Mouse (Mus musculus) embryonic facial prominence, embryonic 12.5 days (tissue): ENCODE data around the gene Ube3c. TPM values are rescaled to one million over a fixed set of nuclear protein-coding genes. Genes with fewer than 3 reads are reported as not detected.
"Not testable (repeated sequence)": the region's sequence is repeated elsewhere in the genome, so short reads cannot be mapped to it uniquely, and the experiment has no call there.

Source experiments
- ATAC-seq: fragments of 200-750 bp; cut with Nextera tagmentation; 2 replicates; pipeline ENCODE4 v1.8.0; 2017; ENCODE audit not compliant: insufficient number of reproducible peaks, insufficient read depth, low FRiP score, low TSS enrichment
- H3K27ac ChIP-seq: fragments of 300-500 bp; sonication (generic); 2 replicates; pipeline ENCODE4 v1.5.1; 2016; ENCODE audit warnings: mild to moderate bottlenecking
- H3K27me3 ChIP-seq: fragments of 300-500 bp; sonication (generic); 2 replicates; pipeline ENCODE4 v1.6.1; 2016; ENCODE audit warnings: mild to moderate bottlenecking, moderate library complexity
- H3K36me3 ChIP-seq: fragments of 300-500 bp; sonication (generic); 2 replicates; pipeline ENCODE4 v1.6.1; 2016; ENCODE audit warnings: mild to moderate bottlenecking
- H3K4me1 ChIP-seq: fragments of 300-500 bp; sonication (generic); 2 replicates; pipeline ENCODE4 v1.6.1; 2016
- H3K4me2 ChIP-seq: fragments of 300-500 bp; sonication (generic); replicated peaks from 2 replicates; pipeline ENCODE4 v1.6.1; 2016; ENCODE audit warnings: mild to moderate bottlenecking, moderate library complexity
- H3K4me3 ChIP-seq: fragments of 300-500 bp; sonication (generic); 2 replicates; pipeline ENCODE4 v1.5.1; 2016; ENCODE audit warnings: mild to moderate bottlenecking
- H3K9ac ChIP-seq: fragments of 300-500 bp; sonication (generic); 2 replicates; pipeline ENCODE4 v1.6.1; 2016; ENCODE audit warnings: mild to moderate bottlenecking, moderate library complexity
- H3K9me3 ChIP-seq: fragments of 300-500 bp; sonication (generic); 2 replicates; pipeline ENCODE4 v1.6.1; 2016; ENCODE audit warnings: mild to moderate bottlenecking, moderate library complexity
- WGBS: fragments of 180-500 bp; shearing (Covaris S2); methylation state at CpG from one replicate; pipeline ENCODE4 v1.1.7; 2016; 5-methylcytosine and 5-hydroxymethylcytosine counted together
- polyA plus RNA-seq: library from polyadenylated mRNA; unstranded; fragments of >200 nt; fragmentation: Nextera tagmentation; extraction: Ambion mirVana; gene quantifications from 2 replicates; pipeline ENCODE4 v1.2.1, GENCODE M21; 2016

The Ube3c gene
- polyA plus RNA-seq, 1 experiment from 2014 or later: 39.5 TPM

DNA sequence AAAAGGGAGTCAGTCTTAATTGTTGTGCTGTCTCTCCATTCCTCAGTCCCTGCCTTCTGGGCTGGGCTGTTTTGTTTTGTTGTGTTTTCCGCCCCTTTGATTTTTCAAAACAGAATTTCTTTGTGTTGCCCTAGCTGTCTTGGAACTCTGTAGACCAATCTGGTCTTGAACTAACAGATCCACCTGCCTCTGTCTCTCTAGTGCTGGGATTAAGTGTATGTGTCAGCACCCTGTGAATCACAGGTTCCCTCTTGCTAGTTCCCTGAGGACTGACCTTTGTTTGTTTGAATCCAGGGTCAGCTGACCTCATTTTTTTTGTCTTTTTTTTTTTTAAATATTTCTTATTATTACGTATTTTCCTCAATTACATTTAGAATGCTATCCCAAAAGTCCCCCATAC lies 60.9 kb downstream of the Ube3c start:
- no peak overlapping the region for H3K4me2 ChIP-seq
- no peak overlapping the region for H3K4me3 ChIP-seq
- no peaks in the 10 kb centered on the region for H3K9me3 ChIP-seq
- no peak for ATAC-seq
- H3K4me1 ChIP-seq: no peaks in the 10 kb centered on the region
- no peak overlapping the region for H3K27ac ChIP-seq
- 94% methylated on average over 2 of the region's 2 CpGs for WGBS
- no peaks in the 10 kb centered on the region for H3K27me3 ChIP-seq
- peaks cover 37% of the 10 kb centered on the region for H3K36me3 ChIP-seq
- no peak overlapping the region for H3K9ac ChIP-seq

DNA sequence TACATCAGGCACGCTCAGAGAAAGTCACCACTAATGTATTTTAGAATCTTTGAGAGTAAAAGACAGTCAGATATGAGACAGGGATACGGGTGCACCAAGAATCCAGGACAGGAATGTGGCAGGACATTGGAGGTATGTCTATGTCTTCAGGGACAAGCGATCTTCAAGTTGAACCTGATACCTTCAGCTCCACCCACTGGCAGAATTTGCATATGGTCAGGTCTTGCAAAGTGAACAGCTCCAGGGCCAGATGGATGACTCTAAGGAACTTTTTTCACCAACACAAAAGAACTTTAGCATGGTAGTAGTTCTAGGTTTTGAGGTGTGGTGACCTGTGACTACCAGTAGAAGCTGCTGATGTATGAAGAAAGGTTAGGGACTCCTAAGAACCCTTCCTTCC lies 62.7 kb downstream of the Ube3c start:
- ATAC-seq: no peak
- Histone ChIP-seq H3K4me3 (no peak overlapping the region), H3K9ac (no peak overlapping the region), H3K4me2 (no peak overlapping the region), H3K27ac (no peak overlapping the region), H3K36me3 (peaks cover 40% of the 10 kb centered on the region), H3K4me1 (no peaks in the 10 kb centered on the region), H3K27me3 (no peaks in the 10 kb centered on the region), H3K9me3 (no peaks in the 10 kb centered on the region)
- WGBS: 78% methylated on average over 3 of the region's 3 CpGs

DNA sequence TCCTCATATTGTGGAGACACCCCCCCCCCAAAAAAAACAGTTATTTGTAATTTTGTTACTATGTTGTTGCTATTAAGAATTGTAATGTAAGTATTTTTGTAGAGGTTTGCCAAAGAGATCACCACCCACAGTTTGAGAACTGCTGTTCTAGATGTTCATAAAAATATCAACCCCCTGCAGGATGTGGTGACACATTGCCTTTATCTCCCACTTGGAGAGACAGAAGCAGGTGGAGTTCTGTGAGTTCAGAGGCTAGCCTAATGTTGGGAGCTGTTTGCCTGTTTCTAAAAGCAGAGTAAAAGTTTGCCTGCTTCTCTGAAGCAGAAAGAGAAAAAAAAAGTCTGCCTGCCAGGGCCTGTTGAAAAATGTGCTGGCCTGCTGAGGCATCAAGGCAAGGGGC lies 67.3 kb downstream of the Ube3c start:
- Histone ChIP-seq H3K27ac (no peak overlapping the region), H3K9me3 (no peaks in the 10 kb centered on the region), H3K27me3 (no peaks in the 10 kb centered on the region), H3K9ac (no peak overlapping the region), H3K4me2 (no peak overlapping the region), H3K36me3 (peaks cover 54% of the 10 kb centered on the region), H3K4me1 (no peaks in the 10 kb centered on the region), H3K4me3 (no peak overlapping the region)
- no peak for ATAC-seq

DNA sequence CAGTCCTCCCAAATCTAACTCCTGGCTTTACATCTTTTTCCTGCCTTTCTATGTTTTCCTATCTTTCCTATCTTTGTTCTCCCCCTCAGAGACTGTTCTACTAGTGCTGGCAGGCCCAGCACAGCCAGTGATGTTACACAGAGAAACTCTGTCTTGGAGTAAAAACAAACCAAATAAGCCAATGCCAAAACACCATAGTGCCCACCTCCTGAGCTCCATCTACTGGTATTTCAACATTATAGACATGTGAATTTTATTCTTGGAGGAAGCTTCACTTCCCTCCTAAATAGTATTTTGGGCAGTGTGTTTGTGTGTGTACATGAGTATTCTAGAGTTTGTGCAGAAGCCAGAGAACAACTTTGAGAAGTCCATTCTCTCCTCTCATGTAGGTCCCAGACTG lies 67.8 kb downstream of the Ube3c start:
- Histone ChIP-seq H3K36me3 (peaks cover 48% of the 10 kb centered on the region), H3K9me3 (no peaks in the 10 kb centered on the region), H3K4me2 (no peak overlapping the region), H3K4me3 (no peak overlapping the region), H3K27ac (no peak overlapping the region), H3K9ac (no peak overlapping the region), H3K4me1 (no peaks in the 10 kb centered on the region), H3K27me3 (no peaks in the 10 kb centered on the region)
- no peak for ATAC-seq

DNA sequence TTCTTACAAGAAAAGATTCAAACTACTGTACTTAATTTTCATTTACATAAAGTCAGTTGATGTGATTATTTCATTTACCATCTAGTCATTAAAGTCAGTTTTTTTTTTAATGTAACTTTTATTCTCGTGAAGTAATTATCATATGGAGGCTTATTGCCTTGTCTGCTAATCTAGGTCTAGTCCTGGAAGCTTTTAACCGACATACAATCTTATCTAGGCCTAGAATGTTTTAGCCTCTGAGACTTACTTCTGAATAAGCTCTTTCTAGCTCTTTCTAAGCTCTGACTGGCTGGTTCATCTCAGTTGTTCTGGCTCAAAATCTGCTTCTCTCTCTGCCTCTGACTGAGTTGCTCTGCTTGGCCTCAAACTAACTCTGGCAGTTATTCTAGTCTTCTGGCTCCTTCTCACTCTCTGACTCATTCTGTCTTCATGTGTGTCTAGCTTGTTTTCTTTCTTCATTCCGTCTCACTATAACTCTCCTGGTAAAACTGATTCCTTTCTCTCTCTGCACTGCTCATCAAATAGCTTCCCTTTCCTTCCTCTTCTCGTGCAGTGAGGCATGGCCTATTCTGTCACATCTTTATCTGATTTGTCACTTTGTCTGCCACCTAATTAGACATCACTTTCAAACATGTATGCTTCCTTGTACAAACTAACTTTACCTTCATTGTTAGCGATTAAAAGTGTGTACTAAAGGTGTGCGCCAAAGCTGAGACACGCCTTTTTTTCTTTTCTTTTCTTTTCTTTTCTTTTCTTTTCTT lies 72.3 kb downstream of the Ube3c start:
- H3K9me3 ChIP-seq: no peaks in the 10 kb centered on the region
- no peak overlapping the region for H3K27ac ChIP-seq
- no peaks in the 10 kb centered on the region for H3K27me3 ChIP-seq
- peaks cover 37% of the 10 kb centered on the region for H3K36me3 ChIP-seq
- no peak overlapping the region for H3K4me3 ChIP-seq
- 91% methylated on average over 7 of the region's 7 CpGs for WGBS
- no peak for ATAC-seq
- no peak overlapping the region for H3K4me2 ChIP-seq
- no peak overlapping the region for H3K9ac ChIP-seq
- H3K4me1 ChIP-seq: no peaks in the 10 kb centered on the region

DNA sequence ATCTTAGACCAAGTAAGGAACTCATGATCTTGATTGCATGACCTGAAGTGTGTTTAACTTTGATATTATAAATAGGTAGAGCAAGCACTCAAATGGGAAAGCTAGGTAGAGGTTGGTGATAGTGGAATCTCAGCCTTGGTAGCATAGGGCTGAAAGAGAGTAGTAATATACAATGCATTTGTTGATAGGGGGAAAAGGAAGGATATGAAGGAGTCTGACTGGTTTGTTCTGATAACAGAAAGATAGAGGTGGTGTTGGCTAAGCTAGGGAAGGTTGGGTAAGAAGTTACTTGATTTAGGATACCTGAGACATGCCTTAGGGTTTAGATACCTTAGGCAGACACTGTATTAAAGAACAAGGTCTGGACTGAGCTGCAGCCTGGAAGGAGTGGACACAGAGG lies 82.7 kb downstream of the Ube3c start:
- Histone ChIP-seq H3K4me3 (no peak overlapping the region), H3K9me3 (no peaks in the 10 kb centered on the region), H3K9ac (no peak overlapping the region), H3K4me2 (no peak overlapping the region), H3K36me3 (peaks cover 14% of the 10 kb centered on the region), H3K27me3 (no peaks in the 10 kb centered on the region), H3K27ac (no peak overlapping the region), H3K4me1 (no peaks in the 10 kb centered on the region)
- no peak for ATAC-seq

DNA sequence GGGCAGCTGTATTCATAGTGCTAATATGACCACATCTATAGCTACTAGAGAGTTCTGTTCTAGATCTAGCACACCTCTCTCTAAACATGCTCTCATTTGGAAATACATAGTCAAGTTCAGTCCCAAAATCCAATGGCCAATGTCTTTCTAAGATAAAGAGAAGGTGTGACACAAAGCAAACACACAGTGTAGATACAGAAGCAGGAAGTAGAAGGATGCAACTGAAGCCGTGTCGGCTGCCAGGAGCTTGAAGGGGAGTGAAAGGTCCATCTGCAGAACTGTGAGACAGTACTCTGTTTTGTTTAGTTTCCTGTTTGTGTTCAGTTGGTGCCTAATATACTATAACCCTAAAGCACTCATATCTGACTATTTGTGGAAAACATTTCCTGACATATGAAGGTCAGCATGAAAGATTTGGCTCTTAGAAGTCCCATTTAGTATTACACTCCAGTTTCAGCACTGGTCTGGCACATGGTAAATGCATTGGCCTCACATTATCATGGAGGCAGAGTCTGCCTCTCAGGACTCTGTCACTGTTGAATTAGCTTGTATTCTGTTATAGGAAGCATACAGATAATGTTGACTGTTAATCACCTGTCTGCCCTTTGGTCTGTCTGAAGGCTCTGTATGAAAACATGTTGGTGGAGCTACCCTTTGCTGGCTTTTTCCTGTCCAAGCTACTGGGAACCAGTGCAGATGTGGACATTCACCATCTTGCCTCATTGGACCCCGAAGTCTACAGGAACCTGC lies 88.7 kb downstream of the Ube3c start:
- Histone ChIP-seq H3K36me3 (peaks cover 21% of the 10 kb centered on the region), H3K4me1 (no peaks in the 10 kb centered on the region), H3K4me2 (no peak overlapping the region), H3K4me3 (no peak overlapping the region), H3K27me3 (no peaks in the 10 kb centered on the region), H3K9ac (no peak overlapping the region), H3K9me3 (no peaks in the 10 kb centered on the region), H3K27ac (no peak overlapping the region)
- no peak for ATAC-seq
- 94% methylated on average over 3 of the region's 3 CpGs for WGBS

DNA sequence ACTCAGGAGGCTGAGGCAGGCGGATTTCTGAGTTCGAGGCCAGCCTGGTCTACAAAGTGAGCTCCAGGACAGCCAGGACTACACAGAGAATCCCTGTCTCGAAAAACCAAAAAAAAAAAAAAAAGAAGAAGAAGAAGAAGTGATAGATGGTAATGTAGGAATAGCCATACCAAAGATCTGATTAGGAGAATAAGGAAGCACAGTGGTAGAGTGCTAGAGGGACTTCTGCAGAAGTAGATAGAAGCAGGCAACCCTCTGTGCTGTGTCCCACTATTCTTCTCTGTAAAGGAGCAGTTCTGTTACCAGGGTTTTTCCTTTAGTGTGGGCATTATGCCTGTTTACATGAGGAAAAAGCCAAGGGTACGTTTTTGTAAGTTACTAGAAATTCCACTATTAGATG lies 92.2 kb downstream of the Ube3c start:
- ATAC-seq, H3K4me3 ChIP-seq, H3K27ac ChIP-seq, H3K9ac ChIP-seq, H3K9me3 ChIP-seq, H3K4me1 ChIP-seq, H3K27me3 ChIP-seq, H3K4me2 ChIP-seq: not testable (repeated sequence)
- H3K36me3 ChIP-seq: peaks cover 45% of the 10 kb centered on the region
- 90% methylated on average over 4 of the region's 4 CpGs for WGBS

DNA sequence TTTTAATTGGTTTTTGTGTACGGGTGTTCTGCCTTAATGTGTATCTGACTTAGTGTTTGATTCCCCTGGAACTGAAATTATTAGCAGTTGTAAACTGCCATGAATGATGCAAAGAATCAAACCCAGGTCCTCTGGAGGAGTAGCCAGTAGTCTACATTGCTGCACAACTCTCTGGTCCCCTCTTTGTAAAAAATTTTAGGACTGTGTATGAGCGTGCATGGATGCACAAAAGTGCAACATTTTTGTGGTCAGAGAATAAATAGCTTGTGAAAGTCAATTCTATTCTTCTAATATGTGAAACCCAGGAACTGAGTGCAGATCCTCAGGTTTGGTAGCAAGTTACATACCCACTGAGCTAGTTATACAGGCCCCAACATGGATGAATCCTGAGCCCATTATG lies 96.3 kb downstream of the Ube3c start:
- Histone ChIP-seq H3K4me2 (no peak overlapping the region), H3K27ac (no peak overlapping the region), H3K9ac (no peak overlapping the region), H3K4me1 (no peaks in the 10 kb centered on the region), H3K9me3 (no peaks in the 10 kb centered on the region), H3K27me3 (no peaks in the 10 kb centered on the region), H3K4me3 (no peak overlapping the region), H3K36me3 (peaks cover 58% of the 10 kb centered on the region)
- ATAC-seq: no peak
- WGBS: 94% methylated on average over 2 of the region's 2 CpGs

DNA sequence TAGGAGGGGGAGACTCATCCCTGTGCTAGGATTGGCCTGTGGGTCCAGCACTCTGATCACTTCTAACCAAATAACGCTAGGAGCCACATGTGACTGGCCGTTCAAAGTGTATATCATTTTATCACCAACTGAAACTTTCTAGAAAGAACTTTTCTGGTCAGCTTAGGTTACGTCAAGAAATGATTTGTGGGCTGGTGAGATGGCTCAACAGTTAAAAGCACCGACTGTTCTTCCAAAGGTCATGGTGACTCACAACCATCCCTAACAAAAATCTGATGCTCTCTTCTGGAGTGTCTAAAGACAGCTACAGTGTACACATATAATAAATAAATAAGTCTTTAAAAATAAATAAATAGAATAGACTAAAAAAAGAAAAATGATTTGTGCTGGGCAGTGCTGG lies 103.5 kb downstream of the Ube3c start:
- 91% methylated on average over 4 of the region's 4 CpGs for WGBS
- no peak for ATAC-seq
- no peak overlapping the region for H3K9ac ChIP-seq

DNA sequence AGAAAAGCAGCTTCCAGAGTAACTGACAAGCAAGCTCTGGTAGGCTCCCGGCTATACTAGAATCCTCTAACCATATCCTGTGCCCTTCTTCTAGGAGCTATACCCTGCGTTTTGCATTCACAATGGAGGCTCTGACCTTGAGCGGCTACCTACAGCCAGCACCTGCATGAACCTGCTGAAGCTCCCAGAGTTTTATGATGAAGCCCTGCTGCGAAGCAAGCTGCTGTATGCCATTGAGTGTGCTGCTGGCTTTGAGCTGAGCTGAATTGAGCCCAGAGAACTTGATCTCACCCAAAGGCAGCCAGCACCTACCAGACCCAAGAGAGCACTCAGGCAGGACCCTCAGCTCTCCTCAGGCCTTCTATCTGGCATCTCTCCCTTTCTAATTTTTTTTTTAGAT lies 105.3 kb downstream of the Ube3c start:
- H3K9me3 ChIP-seq: no peaks in the 10 kb centered on the region
- no peak overlapping the region for H3K4me3 ChIP-seq
- 93% methylated on average over 4 of the region's 4 CpGs for WGBS
- no peak overlapping the region for H3K27ac ChIP-seq
- H3K36me3 ChIP-seq: peaks cover 64% of the 10 kb centered on the region
- H3K27me3 ChIP-seq: no peaks in the 10 kb centered on the region
- ATAC-seq: no peak
- H3K9ac ChIP-seq: no peak overlapping the region
- H3K4me1 ChIP-seq: no peaks in the 10 kb centered on the region
- H3K4me2 ChIP-seq: no peak overlapping the region

More for the DNA sequence above, 103.5 kb downstream of the Ube3c start:
- H3K4me2 ChIP-seq: no peak overlapping the region
- no peak overlapping the region for H3K4me3 ChIP-seq
- H3K9me3 ChIP-seq: no peaks in the 10 kb centered on the region
- no peak overlapping the region for H3K27ac ChIP-seq
- peaks cover 78% of the 10 kb centered on the region for H3K36me3 ChIP-seq
- no peaks in the 10 kb centered on the region for H3K27me3 ChIP-seq
- H3K4me1 ChIP-seq: no peaks in the 10 kb centered on the region

DNA sequence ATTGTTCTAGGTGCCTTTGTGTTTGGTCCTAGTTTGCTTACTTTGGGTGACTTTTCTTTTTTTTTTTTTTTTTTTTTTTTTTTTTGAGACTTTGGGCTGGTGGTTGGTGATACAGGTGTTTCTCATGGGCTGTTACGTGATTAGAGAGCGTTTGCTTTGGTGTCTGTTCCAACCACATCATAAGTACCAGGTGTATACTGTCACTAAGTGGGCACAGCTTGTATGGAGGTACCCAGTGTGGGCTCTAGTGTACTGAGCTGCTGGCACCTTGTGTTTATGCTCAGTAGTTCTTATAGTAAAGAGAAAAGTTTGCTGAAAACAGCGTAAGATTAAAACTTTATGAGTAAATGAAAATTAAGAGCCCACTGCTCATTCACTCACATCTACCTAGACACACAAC lies 107.4 kb downstream of the Ube3c start:
- no peak overlapping the region for H3K4me2 ChIP-seq
- H3K9me3 ChIP-seq: no peaks in the 10 kb centered on the region
- peaks cover 47% of the 10 kb centered on the region for H3K36me3 ChIP-seq
- WGBS: 98% methylated on average over 3 of the region's 3 CpGs
- H3K4me3 ChIP-seq: no peak overlapping the region
- ATAC-seq: no peak
- H3K9ac ChIP-seq: no peak overlapping the region
- no peaks in the 10 kb centered on the region for H3K4me1 ChIP-seq
- no peaks in the 10 kb centered on the region for H3K27me3 ChIP-seq
- H3K27ac ChIP-seq: no peak overlapping the region
